Mouse (Mus musculus) myocyte (in vitro differentiated cells): Measurements from ENCODE around the gene Cxcr4. TPM values are rescaled to one million over a fixed set of nuclear protein-coding genes. Genes with fewer than 3 reads are reported as not detected.

Source experiments
- H3K27me3 ChIP-seq: one replicate; pipeline ENCODE4 v1.6.1; 2011; ENCODE audit not compliant: control insufficient read depth, insufficient read depth, insufficient read length
- H3K36me3 ChIP-seq: one replicate; pipeline ENCODE4 v1.6.1; 2011; ENCODE audit not compliant: control insufficient read depth, insufficient read depth
- H3K4me2 ChIP-seq: one replicate; pipeline ENCODE4 v1.6.1; 2011; ENCODE audit warnings: low read depth, control low read depth
- H3K4me3 ChIP-seq: one replicate; pipeline ENCODE4 v1.5.1; 2011; ENCODE audit warnings: mild to moderate bottlenecking, control low read depth, moderate library complexity
- H3K79me2 ChIP-seq: one replicate; pipeline ENCODE4 v1.6.1; 2011; ENCODE audit not compliant: control insufficient read depth, insufficient read depth
- H3ac ChIP-seq: one replicate; pipeline ENCODE4 v1.6.1; 2011; ENCODE audit not compliant: control insufficient read depth, insufficient read length
- CEBPB ChIP-seq: IDR thresholded peaks from 2 replicates; pipeline ENCODE4 v1.6.1; 2011; ENCODE audit warnings: mild to moderate bottlenecking, moderate library complexity; ENCODE audit not compliant: poor library complexity, insufficient read depth, severe bottlenecking
- E2F4 ChIP-seq: IDR thresholded peaks from one replicate; pipeline ENCODE4 v1.6.1; 2011; ENCODE audit warnings: mild to moderate bottlenecking, control low read depth, moderate library complexity; ENCODE audit not compliant: insufficient read depth
- MAX ChIP-seq: IDR thresholded peaks from one replicate; pipeline ENCODE4 v1.6.1; 2011; ENCODE audit warnings: low read depth, mild to moderate bottlenecking, control low read depth
- MYOD1 ChIP-seq, 3 experiments: IDR thresholded peaks; one replicate each; pipeline ENCODE4 v1.6.1; 2011; ENCODE audit warnings: control low read depth in 2 of 3, low read depth in 2 of 3, mild to moderate bottlenecking in 2 of 3, moderate library complexity in 1 of 3; ENCODE audit not compliant: insufficient read length in 2 of 3, control insufficient read depth in 1 of 3
- MYOG ChIP-seq, 3 experiments: IDR thresholded peaks; one replicate each; pipeline ENCODE4 v1.6.1; 2011; ENCODE audit warnings: control low read depth in 2 of 3, low read depth in 2 of 3, mild to moderate bottlenecking in 2 of 3; ENCODE audit not compliant: insufficient read length in 2 of 3, control insufficient read depth in 1 of 3, insufficient read depth in 1 of 3
- POLR2A ChIP-seq: IDR thresholded peaks from one replicate; pipeline ENCODE4 v1.6.1; 2011; ENCODE audit warnings: low read depth, mild to moderate bottlenecking, control low read depth, moderate library complexity; ENCODE audit not compliant: insufficient read length
- POLR2AphosphoS2 ChIP-seq: IDR thresholded peaks from one replicate; pipeline ENCODE4 v1.6.1; 2011; ENCODE audit warnings: low read depth, control low read depth; ENCODE audit not compliant: insufficient read length
- REST ChIP-seq: IDR thresholded peaks from one replicate; pipeline ENCODE4 v1.6.1; 2011; ENCODE audit warnings: mild to moderate bottlenecking, control low read depth, moderate library complexity; ENCODE audit not compliant: insufficient read depth, insufficient read length
- SRF ChIP-seq: IDR thresholded peaks from one replicate; pipeline ENCODE4 v1.6.1; 2011; ENCODE audit warnings: low read depth; ENCODE audit not compliant: control insufficient read depth, insufficient read length
- TCF12 ChIP-seq: IDR thresholded peaks from one replicate; pipeline ENCODE4 v1.6.1; 2011; ENCODE audit warnings: mild to moderate bottlenecking, control low read depth; ENCODE audit not compliant: poor library complexity, insufficient read depth, severe bottlenecking
- TCF3 ChIP-seq: IDR thresholded peaks from one replicate; pipeline ENCODE4 v1.6.1; 2011; ENCODE audit warnings: low read depth, control low read depth; ENCODE audit not compliant: insufficient read length
- USF1 ChIP-seq: IDR thresholded peaks from one replicate; pipeline ENCODE4 v1.6.1; 2011; ENCODE audit warnings: low read depth, mild to moderate bottlenecking, control low read depth, moderate library complexity
- polyA plus RNA-seq: library from polyadenylated mRNA; unstranded; fragments of >200 nt; fragmentation: generic; extraction: Trizol; gene quantifications from one replicate; pipeline ENCODE4 v1.2.1, GENCODE M21; 2012; ENCODE audit warnings: missing spikeins

Gene Cxcr4
- polyA plus RNA-seq, 1 experiment = 5.1 TPM

- TF ChIP-seq POLR2A (no peak), E2F4 (peak; percentile 16), MYOD1 (IDR thresholded peaks at IDR 0.05; ENCODE audit: control insufficient read depth in 1 of 3, insufficient read length in 2 of 3, low read depth in 2 of 3) (peak in 2 of 3 experiments; percentile 41 to 45), USF1 (no peak), TCF3 (no peak)
- H3K4me3 ChIP-seq = peak overlapping the region; percentile 62
- no peaks in the 10 kb centered on the region for H3K27me3 ChIP-seq
- H3K4me2 ChIP-seq = peak overlapping the region; percentile 88
- no peaks in the 10 kb centered on the region for H3K36me3 ChIP-seq
- H3K79me2 ChIP-seq = peaks cover 17% of the 10 kb centered on the region
- H3ac ChIP-seq = peak overlapping the region; percentile 23
Observed at GRCm38 (mm10) chr1:128590816-128591720, 1.0 kb downstream of the Cxcr4 start.

- Histone ChIP-seq H3K36me3 (no peaks in the 10 kb centered on the region), H3K4me3 (peak overlapping the region; percentile 62), H3K27me3 (no peaks in the 10 kb centered on the region), H3ac (no peak overlapping the region), H3K4me2 (peak overlapping the region; percentile 88), H3K79me2 (peaks cover 17% of the 10 kb centered on the region)
- TF ChIP-seq POLR2AphosphoS2 (no peak), POLR2A (no peak), MYOG (IDR thresholded peaks at IDR 0.05; ENCODE audit: control insufficient read depth in 1 of 3, insufficient read depth in 1 of 3, insufficient read length in 2 of 3, low read depth in 2 of 3) (no peak)
Observed at GRCm38 (mm10) chr1:128590011-128590410, 2.1 kb downstream of the Cxcr4 start.

GRCm38 (mm10) chr1:128589488-128589887, 2.6 kb downstream of the Cxcr4 start:
- H3K4me2 ChIP-seq = no peak overlapping the region
- no peak for TF ChIP-seq MYOG (IDR thresholded peaks at IDR 0.05; ENCODE audit: control insufficient read depth in 1 of 3, insufficient read depth in 1 of 3, insufficient read length in 2 of 3, low read depth in 2 of 3)
- TF ChIP-seq POLR2A = no peak
- no peak for TF ChIP-seq TCF12
- peak in 2 of 3 experiments; percentile 25 to 55 for TF ChIP-seq MYOD1 (IDR thresholded peaks at IDR 0.05; ENCODE audit: control insufficient read depth in 1 of 3, insufficient read length in 2 of 3, low read depth in 2 of 3)
- no peak for TF ChIP-seq REST
- no peak for TF ChIP-seq POLR2AphosphoS2
- no peak overlapping the region for H3K4me3 ChIP-seq
- H3K79me2 ChIP-seq = peaks cover 17% of the 10 kb centered on the region
- H3K27me3 ChIP-seq = no peaks in the 10 kb centered on the region
- H3K36me3 ChIP-seq = no peaks in the 10 kb centered on the region
- H3ac ChIP-seq = no peak overlapping the region

DNA sequence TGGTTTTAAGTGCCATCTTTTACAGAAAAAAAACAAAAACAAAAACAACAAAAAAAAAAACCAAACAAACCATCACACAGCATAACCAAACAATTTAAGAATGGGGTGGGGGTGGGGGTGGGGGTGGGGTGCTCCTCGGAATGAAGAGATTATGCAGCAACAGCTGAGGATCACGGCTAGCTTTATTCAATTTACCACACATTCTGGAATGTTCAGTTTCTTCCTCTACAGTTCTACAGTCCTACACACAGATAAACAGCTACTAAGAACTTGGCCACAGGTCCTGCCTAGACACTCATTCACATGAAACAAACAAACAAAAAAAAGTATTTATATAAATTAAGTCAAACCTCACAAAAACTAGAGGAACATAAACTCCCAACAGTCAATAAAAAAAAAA, 3.8 kb downstream of the Cxcr4 start:
- H3K79me2 ChIP-seq = peaks cover 17% of the 10 kb centered on the region
- H3K36me3 ChIP-seq = no peaks in the 10 kb centered on the region
- TF ChIP-seq MYOG (IDR thresholded peaks at IDR 0.05; ENCODE audit: control insufficient read depth in 1 of 3, insufficient read depth in 1 of 3, insufficient read length in 2 of 3, low read depth in 2 of 3) (no peak), MAX (no peak), TCF12 (no peak), USF1 (no peak), REST (no peak), MYOD1 (IDR thresholded peaks at IDR 0.05; ENCODE audit: control insufficient read depth in 1 of 3, insufficient read length in 2 of 3, low read depth in 2 of 3) (no peak), POLR2A (no peak), SRF (no peak), TCF3 (no peak), E2F4 (no peak), POLR2AphosphoS2 (no peak), CEBPB (no peak)
- H3K27me3 ChIP-seq = no peaks in the 10 kb centered on the region
- no peak overlapping the region for H3ac ChIP-seq
- H3K4me3 ChIP-seq = no peak overlapping the region
- no peak overlapping the region for H3K4me2 ChIP-seq

DNA sequence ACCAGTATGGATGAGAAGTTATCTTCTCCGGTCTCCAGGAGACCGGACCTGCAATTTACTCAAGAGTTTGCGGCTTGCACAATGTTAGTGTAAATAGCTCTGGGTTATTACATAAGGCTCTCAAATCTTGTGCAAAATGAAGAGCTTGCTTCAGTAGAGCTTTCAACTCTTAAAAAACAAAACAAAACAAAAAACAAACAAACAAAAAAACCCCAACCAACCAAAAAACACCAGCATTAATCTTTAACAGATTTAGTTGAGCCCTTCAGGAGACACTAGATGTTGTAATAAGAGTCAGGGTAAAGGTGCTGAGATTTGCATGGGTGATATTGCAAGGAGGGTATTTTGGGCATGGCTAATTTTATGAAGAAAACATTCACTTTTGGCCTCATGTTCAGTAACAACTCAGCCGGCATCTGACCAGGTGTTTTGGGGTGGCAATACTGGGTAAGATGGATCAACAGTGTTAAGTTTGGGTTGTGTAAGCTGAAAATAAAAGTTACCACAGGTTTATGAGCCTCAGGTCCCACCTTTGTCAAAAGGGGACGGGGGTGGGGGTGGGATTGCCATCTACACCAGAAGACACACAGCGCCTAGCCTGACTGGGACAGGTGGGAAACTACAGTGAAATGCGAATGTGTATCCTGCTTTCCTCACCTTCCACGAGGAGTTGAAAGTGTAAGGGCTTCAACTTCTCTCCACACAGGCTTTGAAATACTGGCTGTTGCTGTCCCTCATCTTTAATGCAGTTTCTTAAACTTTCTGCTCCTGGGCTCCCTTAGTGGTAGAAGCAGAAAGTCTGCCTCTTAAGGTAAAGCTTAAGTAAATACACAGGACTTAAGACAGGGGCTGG, 4.9 kb downstream of the Cxcr4 start:
- Histone ChIP-seq H3K79me2 (peaks cover 17% of the 10 kb centered on the region), H3ac (no peak overlapping the region), H3K4me2 (no peak overlapping the region), H3K27me3 (no peaks in the 10 kb centered on the region), H3K36me3 (no peaks in the 10 kb centered on the region), H3K4me3 (no peak overlapping the region)
- TF ChIP-seq MYOG (IDR thresholded peaks at IDR 0.05; ENCODE audit: control insufficient read depth in 1 of 3, insufficient read depth in 1 of 3, insufficient read length in 2 of 3, low read depth in 2 of 3) (no peak), TCF3 (no peak), USF1 (no peak), CEBPB (no peak), REST (no peak), POLR2A (no peak), E2F4 (no peak), MAX (no peak), SRF (no peak), MYOD1 (IDR thresholded peaks at IDR 0.05; ENCODE audit: control insufficient read depth in 1 of 3, insufficient read length in 2 of 3, low read depth in 2 of 3) (no peak), POLR2AphosphoS2 (no peak), TCF12 (no peak)
